33 mouse cellular contexts compared by ENCODE assay signal in the genomic region with DNA sequence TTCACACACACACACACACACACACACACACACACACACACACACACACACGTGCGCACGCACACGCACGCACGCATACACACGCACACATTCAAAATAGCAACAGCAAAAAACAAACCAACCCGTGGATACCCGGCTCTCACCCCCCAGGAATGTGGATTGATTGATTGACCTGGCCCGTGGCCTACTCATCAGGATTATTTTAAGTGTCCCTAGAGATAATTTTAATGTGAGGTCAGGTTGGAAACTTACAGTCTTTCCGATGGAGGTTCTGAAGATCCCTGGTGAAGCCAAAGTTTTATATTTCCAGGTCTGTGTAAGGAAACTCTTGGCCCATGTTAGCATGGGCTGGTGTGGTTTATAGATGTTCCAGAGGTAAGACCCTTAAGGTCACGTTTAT. TPM values are rescaled to one million over a fixed set of nuclear protein-coding genes. Genes with fewer than 3 reads are reported as not detected.
"Had no signal": no experiment of that assay in that cellular context is flagged by ENCODE, and none has a peak within 500 bp of the region (broad histone marks: within the 10 kb centered on the region; RNA-seq: fewer than 3 reads in every experiment).

No protein-coding gene starts in this region.

- H3K4me2 ChIP-seq: heart, embryonic 11.5 days; heart, embryonic 13.5 days; heart, embryonic 15.5 days; hindbrain, embryonic 12.5 days; hindbrain, embryonic 13.5 days; hindbrain, embryonic 14.5 days; hindbrain, embryonic 15.5 days; intestine, embryonic 15.5 days; kidney, embryonic 15.5 days had no signal

- H3K27ac ChIP-seq: heart, adult 2 months; heart, embryonic 10.5 days; heart, embryonic 13.5 days; heart, embryonic 15.5 days; hindbrain, embryonic 10.5 days; hindbrain, embryonic 12.5 days; hindbrain, embryonic 13.5 days; hindbrain, embryonic 14.5 days; hindbrain, embryonic 15.5 days; hindbrain, postnatal 0 days; intestine, embryonic 15.5 days; kidney, embryonic 15.5 days; kidney, postnatal 0 days; layer of hippocampus, adult 2 months had no signal

- H3K4me1 ChIP-seq: hindbrain, embryonic 12.5 days; hindbrain, embryonic 13.5 days; hindbrain, embryonic 15.5 days; intestine, embryonic 15.5 days; kidney, embryonic 15.5 days had no signal

- H3K36me3 ChIP-seq: heart, embryonic 10.5 days; heart, embryonic 13.5 days; heart, embryonic 15.5 days; hindbrain, embryonic 15.5 days; intestine, embryonic 15.5 days had no signal

- DNase-seq: heart, adult 2 months; heart, postnatal 10 days; heart, postnatal 14 days; heart, postnatal 36 days; heart, postnatal 4 days; kidney, adult 11 months; kidney, adult 18-20 months; kidney, adult 8-10 months; kidney, adult 9 months; kidney, postnatal 10 days; kidney, postnatal 14 days; kidney, postnatal 25 days; kidney, postnatal 36 days; layer of hippocampus, adult 9-11 months; layer of hippocampus, postnatal 36 days had no signal

- H3K9me3 ChIP-seq: heart, embryonic 10.5 days; heart, embryonic 13.5 days; heart, embryonic 15.5 days; hindbrain, embryonic 10.5 days; hindbrain, embryonic 12.5 days; hindbrain, embryonic 13.5 days; hindbrain, embryonic 15.5 days; intestine, embryonic 15.5 days; kidney, embryonic 15.5 days had no signal

- ATAC-seq: hindbrain, embryonic 16.5 days; hindbrain, postnatal 0 days; inflammation-experienced regulatory T-cells, adult 6 months; intestine, embryonic 15.5 days; intestine, embryonic 16.5 days; intestine, postnatal 0 days had no signal

- H3K9ac ChIP-seq: heart, embryonic 13.5 days; heart, embryonic 15.5 days; hindbrain, embryonic 12.5 days; hindbrain, embryonic 13.5 days; hindbrain, embryonic 14.5 days; hindbrain, embryonic 15.5 days; intestine, embryonic 15.5 days; kidney, embryonic 15.5 days had no signal

- H3K4me3 ChIP-seq: heart, adult 2 months; heart, embryonic 10.5 days; heart, embryonic 13.5 days; heart, embryonic 15.5 days; hindbrain, embryonic 10.5 days; hindbrain, embryonic 12.5 days; hindbrain, embryonic 13.5 days; hindbrain, embryonic 15.5 days; intestine, embryonic 15.5 days; kidney, embryonic 15.5 days; layer of hippocampus, adult 2 months had no signal

- H3K27me3 ChIP-seq: heart, embryonic 13.5 days; heart, embryonic 15.5 days; hindbrain, embryonic 12.5 days; hindbrain, embryonic 13.5 days; hindbrain, embryonic 15.5 days; intestine, embryonic 15.5 days; kidney, embryonic 15.5 days had no signal

RNA-seq across cellular contexts. Expression of a gene that starts 59.0 kb away (rescaled TPM):
- polyA plus RNA-seq: inflammation-experienced regulatory T-cells, adult 6 months had no signal
